Mouse (Mus musculus) lung, embryonic 16.5 days (tissue): Measurements from ENCODE around the gene Ralgapb. TPM values are rescaled to one million over a fixed set of nuclear protein-coding genes. Genes with fewer than 3 reads are reported as not detected.

Experiments
- polyA plus RNA-seq: library from polyadenylated mRNA; unstranded; fragments of >200 nt; fragmentation: Nextera tagmentation; extraction: Ambion mirVana; gene quantifications from 2 replicates; pipeline ENCODE4 v1.2.1, GENCODE M21; 2015

Gene Ralgapb
- polyA plus RNA-seq, 1 experiment from 2014 or later, result 15.2 TPM

Other genes starting within 250 kb of the Ralgapb start
- gene D630003M21Rik, start 180.6 kb upstream of the Ralgapb start, polyA plus RNA-seq, result 3.9 and 4.0 TPM in 2 replicates
- gene Bpi, start 151.8 kb upstream of the Ralgapb start, polyA plus RNA-seq, result not detected in 2 replicates
- 15.0 and 19.1 TPM in 2 replicates for gene Lbp, start 103.4 kb upstream of the Ralgapb start, polyA plus RNA-seq
- gene Snhg11, start 34.2 kb upstream of the Ralgapb start, polyA plus RNA-seq, result 1.9 and 5.3 TPM in 2 replicates
- not detected in 2 replicates for gene Adig, start 92.8 kb downstream of the Ralgapb start, polyA plus RNA-seq
- not detected in 2 replicates for gene Arhgap40, start 102.9 kb downstream of the Ralgapb start, polyA plus RNA-seq
- not detected in 2 replicates for gene Slc32a1, start 200.9 kb downstream of the Ralgapb start, polyA plus RNA-seq
- 4.9 and 7.2 TPM in 2 replicates for gene Actr5, start 215.0 kb downstream of the Ralgapb start, polyA plus RNA-seq